Mouse (Mus musculus) urinary bladder, postnatal 36 days (tissue): ENCODE measurements around the gene Adprm.

Experiments
- DNase-seq, 2 experiments: peaks; one replicate each; pipeline ENCODE4 v3.0.0; 2022; ENCODE audit warnings: low spot score in 2 of 2, mixed read lengths in 1 of 2

Gene Adprm

GRCm38 (mm10) chr11:67076781-67077180 lies 24.4 kb upstream of the Adprm start:
- DNase-seq: no peak

- DNase-seq: no peak
These were observed 22.6 kb upstream of the Adprm start for GRCm38 (mm10) chr11:67075036-67075435.

- DNase-seq: no peak
These were observed 20.3 kb upstream of the Adprm start for GRCm38 (mm10) chr11:67072615-67073130.

- DNase-seq: no peak
These were observed 15.3 kb upstream of the Adprm start for GRCm38 (mm10) chr11:67067741-67068140.

GRCm38 (mm10) chr11:67062726-67063125 lies 10.3 kb upstream of the Adprm start:
- DNase-seq: no peak

- no peak for DNase-seq
These were observed 8.9 kb upstream of the Adprm start for GRCm38 (mm10) chr11:67061311-67061710.

- no peak for DNase-seq
These were observed 2.5 kb upstream of the Adprm start for GRCm38 (mm10) chr11:67054754-67055365.

- no peak for DNase-seq
These were observed 596 bp downstream of the Adprm start for GRCm38 (mm10) chr11:67051676-67052320.

- DNase-seq: no peak
These were observed 3.1 kb downstream of the Adprm start for GRCm38 (mm10) chr11:67049256-67049655.

GRCm38 (mm10) chr11:67048496-67048895 lies 3.9 kb downstream of the Adprm start:
- no peak for DNase-seq

GRCm38 (mm10) chr11:67047199-67047598 lies 5.2 kb downstream of the Adprm start:
- DNase-seq: no peak

- peak in 1 of 2 experiments; percentile 21 for DNase-seq
These were observed 7.4 kb downstream of the Adprm start for GRCm38 (mm10) chr11:67044959-67045358.

GRCm38 (mm10) chr11:67043007-67043406 lies 9.4 kb downstream of the Adprm start:
- no peak for DNase-seq

GRCm38 (mm10) chr11:67040483-67040882 lies 11.9 kb downstream of the Adprm start:
- DNase-seq: no peak

GRCm38 (mm10) chr11:67039799-67040198 lies 12.6 kb downstream of the Adprm start:
- no peak for DNase-seq

- no peak for DNase-seq
These were observed 15.5 kb downstream of the Adprm start for GRCm38 (mm10) chr11:67036892-67037291.

- DNase-seq: no peak
These were observed 16.2 kb downstream of the Adprm start for GRCm38 (mm10) chr11:67036229-67036628.

- no peak for DNase-seq
These were observed 17.5 kb downstream of the Adprm start for GRCm38 (mm10) chr11:67034775-67035485.

GRCm38 (mm10) chr11:67031603-67031915 lies 20.8 kb downstream of the Adprm start:
- no peak for DNase-seq

GRCm38 (mm10) chr11:67030904-67031602 lies 21.3 kb downstream of the Adprm start:
- no peak for DNase-seq

- peak; percentile 88 to 93 for DNase-seq
These were observed 27.4 kb downstream of the Adprm start, which contains the start of gene Tmem220 for GRCm38 (mm10) chr11:67024867-67025477. TSS of gene Tmem220 (plus strand) at chr11:67025154.
